Mouse (Mus musculus) olfactory bulb, adult 2 months (tissue): Measurements from ENCODE around the gene Pla2g6.

Experiments
- CTCF ChIP-seq: fragments of 200-500 bp; IDR thresholded peaks from 2 replicates; pipeline ENCODE4 v1.5.1; 2012; ENCODE audit warnings: low read depth, mild to moderate bottlenecking, low read length, moderate library complexity; ENCODE audit not compliant: insufficient read depth
- POLR2A ChIP-seq: fragments of 200-500 bp; IDR thresholded peaks from 2 replicates; pipeline ENCODE4 v1.6.1; 2012; ENCODE audit warnings: mild to moderate bottlenecking, low read depth, low read length, moderate library complexity; ENCODE audit not compliant: insufficient read depth

GRCm38 (mm10) chr15:79335061-79335655, 7.0 kb upstream of the Pla2g6 start:
- no peak for TF ChIP-seq CTCF
- TF ChIP-seq POLR2A = no peak
